Mouse (Mus musculus) ES-CJ7 (cell line): ENCODE data around the gene Mphosph8.
A peak's percentile ranks its signal among the peaks of the same experiment; 100 is the strongest.

Source experiments
- DNase-seq: peaks from one replicate; pipeline ENCODE4 v3.0.0; 2011; ENCODE audit warnings: low read depth, low spot score

The Mphosph8 gene

GRCm38 (mm10) chr14:56667969-56668802 lies at the start of gene Mphosph8:
TSS of gene Mphosph8 (plus strand) at chr14:56668248.
- DNase-seq, result peak; percentile 100

- DNase-seq, result no peak
These were observed 47.6 kb upstream of the Mphosph8 start for GRCm38 (mm10) chr14:56620425-56620824.

GRCm38 (mm10) chr14:56626202-56626601 lies 41.8 kb upstream of the Mphosph8 start:
- DNase-seq, result no peak

GRCm38 (mm10) chr14:56628336-56628735 lies 39.7 kb upstream of the Mphosph8 start:
- no peak for DNase-seq

- DNase-seq, result no peak
These were observed 36.9 kb upstream of the Mphosph8 start for GRCm38 (mm10) chr14:56631109-56631508.

- DNase-seq, result no peak
These were observed 20.8 kb upstream of the Mphosph8 start for GRCm38 (mm10) chr14:56647206-56647605.

GRCm38 (mm10) chr14:56649448-56649847 lies 18.6 kb upstream of the Mphosph8 start:
- no peak for DNase-seq

GRCm38 (mm10) chr14:56665651-56666050 lies 2.4 kb upstream of the Mphosph8 start:
- DNase-seq, result no peak

GRCm38 (mm10) chr14:56666909-56667308 lies 1.1 kb upstream of the Mphosph8 start:
- DNase-seq, result no peak

GRCm38 (mm10) chr14:56669046-56669620 lies 1.1 kb downstream of the Mphosph8 start:
- DNase-seq, result no peak

- DNase-seq, result no peak
These were observed 17.4 kb downstream of the Mphosph8 start for GRCm38 (mm10) chr14:56685426-56685825.

- no peak for DNase-seq
These were observed 21.1 kb downstream of the Mphosph8 start for GRCm38 (mm10) chr14:56689116-56689515.

- DNase-seq, result no peak
These were observed 21.7 kb downstream of the Mphosph8 start for GRCm38 (mm10) chr14:56689766-56690165.

GRCm38 (mm10) chr14:56695495-56695894 lies 27.4 kb downstream of the Mphosph8 start:
- DNase-seq, result no peak

- DNase-seq, result no peak
These were observed 29.8 kb downstream of the Mphosph8 start for GRCm38 (mm10) chr14:56697836-56698235.

GRCm38 (mm10) chr14:56702644-56703043 lies 34.6 kb downstream of the Mphosph8 start:
- DNase-seq, result no peak

GRCm38 (mm10) chr14:56705687-56706086 lies 37.6 kb downstream of the Mphosph8 start:
- no peak for DNase-seq

GRCm38 (mm10) chr14:56726493-56726892 lies 58.4 kb downstream of the Mphosph8 start:
- no peak for DNase-seq

- DNase-seq, result peak; percentile 35
These were observed 72.1 kb downstream of the Mphosph8 start for GRCm38 (mm10) chr14:56740175-56740574.
